12 mouse cellular contexts compared by ENCODE assay signal in genomic region chr14:14686101-14686551, GRCm38 (mm10). TPM values are rescaled to one million over a fixed set of nuclear protein-coding genes. Genes with fewer than 3 reads are reported as not detected.
DNase-seq lines count a peak whose midpoint lies in the region; ATAC-seq and TF ChIP-seq lines count a peak whose summit lies in the region.
"Had no signal": no experiment of that assay in that cellular context is flagged by ENCODE, and none has a peak within 500 bp of the region (broad histone marks: within the 10 kb centered on the region; RNA-seq: fewer than 3 reads in every experiment).

No protein-coding gene starts in this region.

- no peak overlapping the region for H3K9ac ChIP-seq in forebrain, embryonic 16.5 days (replicated peaks; ENCODE audit: low read depth, low read length)
- H3K9ac ChIP-seq in forebrain, embryonic 12.5 days: no peak overlapping the region
- H3K9ac ChIP-seq in intestine, postnatal 0 days (ENCODE audit: low read depth, low read length): no peak overlapping the region
- no peak overlapping the region for H3K9ac ChIP-seq in midbrain, embryonic 11.5 days (ENCODE audit: low read length)

- no peak for TF ChIP-seq CTCF in intestine, postnatal 0 days (IDR thresholded peaks at IDR 0.05; ENCODE audit: low read depth)

- H3K27me3 ChIP-seq in forebrain, embryonic 16.5 days (replicated peaks; ENCODE audit: control insufficient read depth, insufficient read depth, low read length): no peaks in the 10 kb centered on the region
- no peaks in the 10 kb centered on the region for H3K27me3 ChIP-seq in forebrain, embryonic 12.5 days
- H3K27me3 ChIP-seq in intestine, postnatal 0 days (replicated peaks; ENCODE audit: control insufficient read depth, insufficient read depth, low read length): no peaks in the 10 kb centered on the region
- H3K27me3 ChIP-seq in midbrain, embryonic 11.5 days (ENCODE audit: control insufficient read depth, insufficient read depth, low read length): no peaks in the 10 kb centered on the region

- DNase-seq in ovary, adult 18-20 months (ENCODE audit: low spot score): peak; percentile 33
- DNase-seq in ovary, postnatal 10 days (ENCODE audit: low spot score): no peak
- peak; percentile 35 to 53 for DNase-seq in cerebellum, postnatal 25 days
- peak; percentile 10 for DNase-seq in ovary, postnatal 36 days (ENCODE audit: low spot score)
- DNase-seq in midbrain, embryonic 11.5 days (ENCODE audit: low spot score, missing footprints): no peak
- DNase-seq: midbrain, embryonic 14.5 days; retina, postnatal 1 day had no signal

- H3K4me2 ChIP-seq in forebrain, embryonic 16.5 days (ENCODE audit: low read length): no peak overlapping the region
- no peak overlapping the region for H3K4me2 ChIP-seq in forebrain, embryonic 12.5 days
- no peak overlapping the region for H3K4me2 ChIP-seq in intestine, postnatal 0 days (replicated peaks; ENCODE audit: low read depth)
- H3K4me2 ChIP-seq in midbrain, embryonic 11.5 days: no peak overlapping the region
- H3K4me2 ChIP-seq: liver, embryonic 11.5 days had no signal

- no peaks in the 10 kb centered on the region for H3K9me3 ChIP-seq in forebrain, embryonic 16.5 days (ENCODE audit: control insufficient read depth, low read length)
- no peaks in the 10 kb centered on the region for H3K9me3 ChIP-seq in forebrain, embryonic 12.5 days
- H3K9me3 ChIP-seq in intestine, postnatal 0 days (ENCODE audit: control insufficient read depth): no peaks in the 10 kb centered on the region
- no peaks in the 10 kb centered on the region for H3K9me3 ChIP-seq in midbrain, embryonic 11.5 days (ENCODE audit: control insufficient read depth, low read length)
- H3K9me3 ChIP-seq: forebrain, embryonic 10.5 days had no signal

- peak; percentile 23; the same call in 1 of the 2 replicates for ATAC-seq in forebrain, embryonic 16.5 days
- ATAC-seq in forebrain, embryonic 12.5 days (ENCODE audit: low FRiP score): no peak
- no peak for ATAC-seq in intestine, postnatal 0 days
- no peak for ATAC-seq in midbrain, embryonic 11.5 days (ENCODE audit: low FRiP score)

- H3K4me1 ChIP-seq in forebrain, embryonic 16.5 days (replicated peaks; ENCODE audit: control insufficient read depth, insufficient read depth, low read length): peaks cover 3% of the 10 kb centered on the region; the same call in 1 of the 2 replicates
- no peaks in the 10 kb centered on the region for H3K4me1 ChIP-seq in forebrain, embryonic 12.5 days
- H3K4me1 ChIP-seq in intestine, postnatal 0 days (replicated peaks; ENCODE audit: control insufficient read depth, insufficient read depth, low read length): no peaks in the 10 kb centered on the region
- H3K4me1 ChIP-seq in midbrain, embryonic 11.5 days (ENCODE audit: control insufficient read depth, insufficient read depth, low read length): no peaks in the 10 kb centered on the region
- H3K4me1 ChIP-seq: forebrain, embryonic 10.5 days had no signal

- no peaks in the 10 kb centered on the region for H3K36me3 ChIP-seq in forebrain, embryonic 16.5 days (ENCODE audit: control insufficient read depth, insufficient read depth)
- H3K36me3 ChIP-seq in forebrain, embryonic 12.5 days (replicated peaks): no peaks in the 10 kb centered on the region
- no peaks in the 10 kb centered on the region for H3K36me3 ChIP-seq in intestine, postnatal 0 days (ENCODE audit: control insufficient read depth, insufficient read depth)
- H3K36me3 ChIP-seq in midbrain, embryonic 11.5 days (ENCODE audit: control insufficient read depth, insufficient read depth, low read length): no peaks in the 10 kb centered on the region
- H3K36me3 ChIP-seq: forebrain, embryonic 10.5 days had no signal

- no peak overlapping the region for H3K4me3 ChIP-seq in forebrain, embryonic 16.5 days (replicated peaks; ENCODE audit: low read length)
- H3K4me3 ChIP-seq in forebrain, embryonic 12.5 days (replicated peaks): no peak overlapping the region
- H3K4me3 ChIP-seq in intestine, postnatal 0 days (ENCODE audit: low read depth, low read length): no peak overlapping the region
- no peak overlapping the region for H3K4me3 ChIP-seq in midbrain, embryonic 11.5 days (ENCODE audit: low read depth, low read length)
- H3K4me3 ChIP-seq: forebrain, embryonic 10.5 days had no signal

- 55% methylated on average over 7 of the region's 7 CpGs for WGBS in forebrain, embryonic 16.5 days
- WGBS in forebrain, embryonic 12.5 days: 80% methylated on average over 7 of the region's 7 CpGs
- 70% methylated on average over 7 of the region's 7 CpGs for WGBS in intestine, postnatal 0 days
- WGBS in midbrain, embryonic 11.5 days: 85% methylated on average over 7 of the region's 7 CpGs

- H3K27ac ChIP-seq in forebrain, embryonic 16.5 days (ENCODE audit: low read length): no peak overlapping the region
- H3K27ac ChIP-seq in forebrain, embryonic 12.5 days: no peak overlapping the region
- H3K27ac ChIP-seq in intestine, postnatal 0 days (ENCODE audit: low read depth, low read length): no peak overlapping the region
- H3K27ac ChIP-seq in midbrain, embryonic 11.5 days (ENCODE audit: low read depth, low read length): no peak overlapping the region
- H3K27ac ChIP-seq: forebrain, embryonic 10.5 days had no signal

RNA-seq across cellular contexts. Expression of gene Slc4a7, which starts 16.0 kb away (rescaled TPM):
- polyA plus RNA-seq in forebrain, embryonic 16.5 days (2015; fragmentation: Nextera tagmentation; extraction: Ambion mirVana): 33.3 and 38.2 TPM in 2 replicates
- 46.9 and 51.8 TPM in 2 replicates for polyA plus RNA-seq in forebrain, embryonic 12.5 days (2016; fragmentation: Nextera tagmentation; extraction: Ambion mirVana)
- polyA plus RNA-seq in intestine, postnatal 0 days (2015; fragmentation: Nextera tagmentation; extraction: Ambion mirVana): 8.5 and 8.8 TPM in 2 replicates
- 24.6 and 28.8 TPM in 2 replicates for polyA plus RNA-seq in midbrain, embryonic 11.5 days (2014; fragmentation: Nextera tagmentation; extraction: Ambion mirVana)

Comparison
In these comparisons a context has a peak if more than half of its experiments do, and no peak if none do; other contexts are left out.
1. DNase-seq: peak in ovary, adult 18-20 months (single experiment), cerebellum, postnatal 25 days (2 of 2) and ovary, postnatal 36 days (single experiment); none in ovary, postnatal 10 days (single experiment) and midbrain, embryonic 11.5 days (single experiment).